Mouse (Mus musculus) CH12.LX (cell line): Measurements from ENCODE around the gene Cd81. TPM values are rescaled to one million over a fixed set of nuclear protein-coding genes. Genes with fewer than 3 reads are reported as not detected.

Experiments used
- DNase-seq: peaks from one replicate; pipeline ENCODE4 v3.0.0-alpha.2; 2013; ENCODE audit errors: extremely low read depth
- H3K27ac ChIP-seq: 2 replicates; pipeline ENCODE4 v1.5.1; 2012; ENCODE audit warnings: low read depth, mild to moderate bottlenecking, control low read depth, moderate library complexity; ENCODE audit not compliant: insufficient read depth
- H3K27me3 ChIP-seq: replicated peaks from 2 replicates; pipeline ENCODE3; 2012; ENCODE audit warnings: inconsistent platforms
- H3K36me3 ChIP-seq, 2 experiments: replicated peaks in 1 of 2; 2 replicates each; pipeline versions ENCODE3 to v1.6.1; 2012; ENCODE audit warnings: inconsistent platforms in 1 of 2, low read length in 1 of 2, mild to moderate bottlenecking in 1 of 2, mixed read lengths in 1 of 2, moderate library complexity in 1 of 2; ENCODE audit not compliant: control insufficient read depth in 1 of 2, insufficient read depth in 1 of 2
- H3K4me1 ChIP-seq, 2 experiments: 2 replicates each; pipeline ENCODE4 v1.6.1; 2012; ENCODE audit warnings: inconsistent platforms in 1 of 2, moderate library complexity in 1 of 2; ENCODE audit not compliant: insufficient read depth in 2 of 2, control insufficient read depth in 1 of 2
- H3K4me2 ChIP-seq: 2 replicates; pipeline ENCODE4 v1.6.1; 2012; ENCODE audit warnings: low read depth, mild to moderate bottlenecking, control low read depth; ENCODE audit not compliant: poor library complexity, insufficient read depth, severe bottlenecking
- H3K4me3 ChIP-seq, 3 experiments: fragments of 150-350 bp in 1 of 3; sonication (generic) in 1 of 3; replicated peaks in 1 of 3; 2 replicates each; pipeline versions ENCODE3 to v1.5.1; 2011 to 2012; ENCODE audit warnings: low read depth in 2 of 3, low read length in 2 of 3, mild to moderate bottlenecking in 2 of 3, moderate library complexity in 2 of 3, control low read depth in 1 of 3, improper control_type of control experiment in 1 of 3, inconsistent platforms in 1 of 3, mixed read lengths in 1 of 3; ENCODE audit not compliant: poor library complexity in 1 of 3
- H3K79me2 ChIP-seq: replicated peaks from 2 replicates; pipeline ENCODE4 v1.6.1; 2012; ENCODE audit warnings: mild to moderate bottlenecking, moderate library complexity; ENCODE audit not compliant: control insufficient read depth, poor library complexity, insufficient read depth, severe bottlenecking; ENCODE audit errors: extremely low read depth
- H3K9ac ChIP-seq: 2 replicates; pipeline ENCODE4 v1.6.1; 2012; ENCODE audit warnings: low read depth, mild to moderate bottlenecking, control low read depth, moderate library complexity; ENCODE audit not compliant: insufficient read depth
- H3K9me3 ChIP-seq: replicated peaks from 2 replicates; pipeline ENCODE3; 2012; ENCODE audit warnings: low read length, inconsistent platforms, mixed read lengths
- CTCF ChIP-seq, 2 experiments: IDR thresholded peaks in 1 of 2; conservative IDR thresholded peaks in 1 of 2; 2 replicates each; pipeline ENCODE4 v1.5.1; 2011 to 2012; ENCODE audit warnings: low read depth in 2 of 2, low read length in 2 of 2, improper control_type of control experiment in 1 of 2, inconsistent platforms in 1 of 2, mild to moderate bottlenecking in 1 of 2, moderate library complexity in 1 of 2
- EP300 ChIP-seq: IDR thresholded peaks from 2 replicates; pipeline ENCODE4 v1.6.1; 2011; ENCODE audit warnings: low read length, improper control_type of control experiment
- HCFC1 ChIP-seq: IDR thresholded peaks from 2 replicates; pipeline ENCODE4 v1.6.1; 2012; ENCODE audit warnings: low read depth, mild to moderate bottlenecking, inconsistent platforms, low read length, improper control_type of control experiment
- JUN ChIP-seq: IDR thresholded peaks from 2 replicates; pipeline ENCODE4 v1.6.1; 2011; ENCODE audit warnings: low read depth, mild to moderate bottlenecking, low read length, improper control_type of control experiment, moderate library complexity; ENCODE audit not compliant: insufficient read depth
- MAFK ChIP-seq: IDR thresholded peaks from 2 replicates; pipeline ENCODE4 v1.6.1; 2011; ENCODE audit warnings: low read length, improper control_type of control experiment; ENCODE audit not compliant: insufficient replicate concordance
- MAX ChIP-seq: IDR thresholded peaks from 2 replicates; pipeline ENCODE4 v1.6.1; 2011; ENCODE audit warnings: low read length, improper control_type of control experiment
- MAZ ChIP-seq: IDR thresholded peaks from 2 replicates; pipeline ENCODE4 v1.6.1; 2012; ENCODE audit warnings: low read depth, mild to moderate bottlenecking, inconsistent platforms, low read length, improper control_type of control experiment, moderate library complexity
- MXI1 ChIP-seq: IDR thresholded peaks from 2 replicates; pipeline ENCODE4 v1.6.1; 2011; ENCODE audit warnings: mild to moderate bottlenecking, low read depth, low read length, improper control_type of control experiment
- NRF1 ChIP-seq: IDR thresholded peaks from 2 replicates; pipeline ENCODE4 v1.6.1; 2014; ENCODE audit warnings: low read depth, mild to moderate bottlenecking, inconsistent platforms, low read length, improper control_type of control experiment, moderate library complexity
- PAX5 ChIP-seq: IDR thresholded peaks from 2 replicates; pipeline ENCODE4 v1.6.1; 2012; ENCODE audit warnings: low read length, inconsistent platforms, mixed read lengths
- POLR2A ChIP-seq: IDR thresholded peaks from 2 replicates; pipeline ENCODE4 v1.6.1; 2011; ENCODE audit warnings: low read depth, mild to moderate bottlenecking, improper control_type of control experiment, low read length
- POLR2AphosphoS2 ChIP-seq: IDR thresholded peaks from 2 replicates; pipeline ENCODE4 v1.6.1; 2011; ENCODE audit warnings: low read depth, low read length, improper control_type of control experiment
- RAD21 ChIP-seq: IDR thresholded peaks from 2 replicates; pipeline ENCODE4 v1.6.1; 2011; ENCODE audit warnings: low read depth, mild to moderate bottlenecking, low read length, improper control_type of control experiment, moderate library complexity
- SIN3A ChIP-seq: IDR thresholded peaks from 2 replicates; pipeline ENCODE4 v1.6.1; 2012; ENCODE audit warnings: low read length, improper control_type of control experiment, inconsistent platforms
- TCF12 ChIP-seq: IDR thresholded peaks from 2 replicates; pipeline ENCODE4 v1.6.1; 2014; ENCODE audit warnings: low read depth, mild to moderate bottlenecking, inconsistent platforms, low read length, improper control_type of control experiment
- USF1 ChIP-seq: IDR thresholded peaks from 2 replicates; pipeline ENCODE4 v1.6.1; 2014; ENCODE audit warnings: low read depth, mild to moderate bottlenecking, inconsistent platforms, low read length, improper control_type of control experiment
- ZC3H11A ChIP-seq: IDR thresholded peaks from 2 replicates; pipeline ENCODE4 v1.6.1; 2012; ENCODE audit warnings: low read depth, mild to moderate bottlenecking, inconsistent platforms, low read length, improper control_type of control experiment
- ZNF384 ChIP-seq: IDR thresholded peaks from 2 replicates; pipeline ENCODE4 v1.6.1; 2012; ENCODE audit warnings: low read depth, low read length, improper control_type of control experiment, inconsistent platforms
- dilution Hi-C: fragments of 300-500 bp; cut with MboI; formaldehyde crosslinking; loops from 2 replicates; pipeline ENCODE4 v1.14.3; 2020; ENCODE audit warnings: low sequenced_read_pairs; ENCODE audit not compliant: extremely low pct_unique_long_range_greater_than_20kb, extremely low pct_ligation_motif_present
- in situ Hi-C: fragments of 300-500 bp; cut with MboI; formaldehyde crosslinking; loops from 3 replicates; pipeline ENCODE4 v1.14.3; 2019; ENCODE audit warnings: low sequenced_read_pairs, low pct_ligation_motif_present, low pct_unique_long_range_greater_than_20kb, mixed read lengths
- polyA plus RNA-seq: library from polyadenylated mRNA; unstranded; fragments of >175 nt; gene quantifications from 2 replicates; pipeline ENCODE4 v1.2.1, GENCODE M21; 2012; ENCODE audit warnings: low read depth; ENCODE audit not compliant: insufficient read length
- total RNA-seq, 2 experiments: library from RNA; depleted of rRNA; stranded (reverse); fragments of 300-350 nt in 1 of 2; fragments of >200 nt in 1 of 2; gene quantifications; 2 replicates each; pipeline ENCODE4 v1.2.3; 2012 to 2014

Gene Cd81
- total and polyA plus RNA-seq, 3 experiments = 318 to 352 (median 327) TPM

DNA sequence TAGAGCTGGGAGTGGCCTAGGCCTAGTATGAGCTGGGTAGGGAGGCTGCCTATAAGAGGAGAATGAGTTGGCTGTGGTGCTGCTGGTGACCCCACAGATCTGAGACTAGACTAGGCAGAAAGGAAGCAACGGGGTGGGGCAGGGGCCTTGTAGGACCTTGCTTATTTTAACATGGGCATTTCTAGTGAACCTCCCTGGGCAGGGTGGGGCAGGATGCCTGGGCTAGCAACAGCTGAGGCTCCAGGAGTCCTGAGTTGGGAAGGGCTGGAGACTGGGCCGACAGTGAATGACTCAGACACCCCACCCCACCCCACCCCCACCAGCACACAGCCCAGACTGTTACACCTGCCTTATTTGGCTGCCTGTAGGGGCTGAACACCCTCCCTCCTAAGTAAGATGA is 10.2 kb downstream of the Cd81 start:
- Histone ChIP-seq H3K79me2 (peaks cover 46% of the 10 kb centered on the region), H3K9me3 (no peaks in the 10 kb centered on the region), H3K4me1 (peaks cover 14 to 40% of the 10 kb centered on the region in 2 experiments), H3K9ac (no peak overlapping the region), H3K4me2 (no peak overlapping the region), H3K4me3 (no peak overlapping the region), H3K27me3 (no peaks in the 10 kb centered on the region), H3K27ac (no peak overlapping the region), H3K36me3 (peaks cover 70 to 99% of the 10 kb centered on the region in 2 experiments)
- in situ Hi-C loops = no loop called here
- DNase-seq = no peak
- dilution Hi-C loops = no loop called here
- no peak for TF ChIP-seq POLR2AphosphoS2
- TF ChIP-seq EP300 = no peak
- TF ChIP-seq ZNF384 = no peak
- no peak for TF ChIP-seq JUN
- no peak for TF ChIP-seq NRF1
- no peak for TF ChIP-seq MAZ
- TF ChIP-seq POLR2A = no peak
- no peak for TF ChIP-seq MAFK

- no peak for DNase-seq
- H3K27me3 ChIP-seq = no peaks in the 10 kb centered on the region
- H3K4me3 ChIP-seq = no peak overlapping the region
- no peak overlapping the region for H3K27ac ChIP-seq
- H3K9ac ChIP-seq = no peak overlapping the region
- in situ Hi-C loops = no loop called here
- peaks cover 3 to 36% of the 10 kb centered on the region in 2 experiments; a peak in 3 of 4 replicates for H3K4me1 ChIP-seq
- H3K36me3 ChIP-seq = peaks cover 76 to 94% of the 10 kb centered on the region in 2 experiments
- H3K9me3 ChIP-seq = no peaks in the 10 kb centered on the region
- peaks cover 31% of the 10 kb centered on the region for H3K79me2 ChIP-seq
- H3K4me2 ChIP-seq = no peak overlapping the region
- TF ChIP-seq HCFC1 (no peak), SIN3A (no peak), TCF12 (no peak), ZC3H11A (no peak), POLR2A (no peak; the same call in 1 of the 2 replicates), CTCF (conservative IDR thresholded peaks at IDR 0.05 in 1 of 2, IDR thresholded peaks at IDR 0.05 in 1 of 2; ENCODE audit: low read depth in 2 of 2, low read length in 2 of 2) (no peak), MXI1 (no peak), USF1 (no peak), MAZ (no peak), PAX5 (no peak), RAD21 (no peak), MAX (no peak)
- dilution Hi-C loops = no loop called here
Observed at GRCm38 (mm10) chr7:143064226-143064625, 11.7 kb downstream of the Cd81 start.
